Mouse (Mus musculus) layer of hippocampus, adult 18-20 months (tissue): ENCODE data around the gene Map6d1. TPM values are rescaled to one million over a fixed set of nuclear protein-coding genes. Genes with fewer than 3 reads are reported as not detected.

Source experiments
- DNase-seq, 2 experiments: peaks; one replicate each; pipeline ENCODE4 v3.0.0; 2022; ENCODE audit warnings: low spot score in 2 of 2
- total RNA-seq, 2 experiments: library from RNA; stranded (reverse); gene quantifications; 2 replicates each; pipeline ENCODE4 v1.2.3; 2021

The Map6d1 gene
- total RNA-seq, 2 experiments from 2014 or later = 35.3 to 36.3 TPM

DNA sequence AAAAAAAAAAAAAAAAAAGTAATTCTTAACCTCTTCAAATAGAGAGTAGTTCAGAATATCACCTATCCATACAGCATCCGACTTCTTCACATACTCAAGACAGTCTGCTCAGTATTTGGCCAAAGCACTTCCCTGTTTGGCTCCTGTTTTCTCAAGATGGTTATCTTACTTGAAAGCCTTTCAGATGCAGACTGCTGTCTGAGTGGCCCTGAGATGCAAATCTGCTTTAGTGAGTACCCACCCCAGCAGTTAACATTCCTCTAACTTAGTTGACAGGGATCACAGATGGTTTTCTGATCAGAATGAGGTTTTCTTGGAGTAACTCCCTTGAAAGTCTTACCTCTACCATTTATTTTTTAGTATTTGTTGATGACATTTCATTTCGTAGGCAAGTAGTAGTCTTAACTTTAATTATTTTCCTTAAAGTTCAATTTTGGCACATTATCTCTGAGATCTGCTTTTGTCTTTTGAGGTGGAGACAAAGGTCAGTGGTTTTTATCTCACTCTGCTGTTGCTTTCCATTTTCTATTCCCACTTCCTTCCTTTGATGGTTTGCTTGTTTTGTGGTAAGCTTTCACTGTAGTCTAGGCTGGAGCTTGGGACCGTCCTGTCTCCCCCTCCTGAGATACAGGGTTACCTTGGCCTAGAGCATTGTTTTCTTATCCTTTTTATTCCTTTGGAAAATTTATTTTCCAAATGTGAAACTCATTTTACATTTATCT is 49.8 kb downstream of the Map6d1 start:
- no peak for DNase-seq

DNA sequence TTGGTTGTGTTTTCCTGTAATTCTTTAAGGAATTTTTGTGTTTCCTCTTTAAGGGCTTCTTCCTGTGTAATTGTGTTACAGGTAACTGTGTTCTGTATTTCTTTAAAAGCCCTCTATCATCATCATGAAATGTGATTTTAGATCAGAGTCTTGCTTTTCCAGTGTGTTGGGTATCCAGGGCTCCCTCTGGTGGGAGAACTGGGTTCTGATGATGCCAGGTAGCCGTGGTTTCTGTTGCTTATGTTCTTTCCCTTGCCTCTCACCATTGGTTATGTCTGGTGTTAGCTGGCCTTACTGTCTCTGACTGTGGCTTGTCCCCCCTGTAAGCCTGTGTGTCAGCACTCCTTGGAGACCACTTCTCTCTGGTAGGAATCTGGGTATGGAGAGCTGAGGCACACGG is 55.8 kb downstream of the Map6d1 start:
- peak in 1 of 2 experiments; percentile 62 for DNase-seq

Other genes starting within 250 kb of the Map6d1 start
- gene Klhl24, start 143.8 kb downstream of the Map6d1 start, total RNA-seq = 10 to 100 TPM; 78.8 to 79.7 TPM
- gene Yeats2, start 100.3 kb downstream of the Map6d1 start, total RNA-seq = 10 to 100 TPM; 34.1 to 36.2 TPM
- 10 to 100 TPM; 55.9 to 56.3 TPM for gene Parl, start 61.0 kb upstream of the Map6d1 start, total RNA-seq
- not detected for gene Cyp2ab1, start 84.0 kb upstream of the Map6d1 start, total RNA-seq
- gene Abcc5, start 185.0 kb upstream of the Map6d1 start, total RNA-seq = 100 to 1,000 TPM; 199 TPM